Mouse (Mus musculus): ENCODE measurements around the gene Nploc4. TPM values are rescaled to one million over a fixed set of nuclear protein-coding genes. Genes with fewer than 3 reads are reported as not detected.
"Not testable (repeated sequence)": the region's sequence is repeated elsewhere in the genome, so short reads cannot be mapped to it uniquely, and the experiment has no call there.

The Nploc4 gene
- polyA plus RNA-seq, 1 experiment from 2014 or later = 51.4 TPM

GRCm38 (mm10) chr11:120354304-120355276, 82.9 kb downstream of the Nploc4 start:
- Histone ChIP-seq H3K36me3 (ENCODE audit: insufficient read depth) (0 out of 2 replicates have a peak, but pooled peaks cover 5% of the 10 kb centered on the region), H3K9ac (no peak overlapping the region; the same call in 1 of the 2 replicates), H3K27ac (ENCODE audit: low read depth) (peak overlapping the region; percentile 37; the same call in 1 of the 2 replicates), H3K4me3 (ENCODE audit: low read depth, low read length) (no peak overlapping the region), H3K27me3 (ENCODE audit: insufficient read depth, low read length) (no peaks in the 10 kb centered on the region; the same call in 1 of the 2 replicates), H3K4me2 (no peak overlapping the region; the same call in 1 of the 2 replicates), H3K9me3 (ENCODE audit: low read depth, low read length) (no peaks in the 10 kb centered on the region), H3K4me1 (ENCODE audit: insufficient read depth) (peaks cover 37% of the 10 kb centered on the region)
- TF ChIP-seq CTCF (IDR thresholded peaks at IDR 0.05; ENCODE audit: low read depth) = no peak
- DNase-seq (no peak), ATAC-seq (ENCODE audit: insufficient read depth) (no peak)
- 84% methylated on average over 17 of the region's 17 CpGs for WGBS

- Histone ChIP-seq H3K27ac (ENCODE audit: low read depth) (peak overlapping the region; percentile 87), H3K36me3 (ENCODE audit: insufficient read depth) (0 out of 2 replicates have a peak, but pooled peaks cover 5% of the 10 kb centered on the region), H3K4me1 (ENCODE audit: insufficient read depth) (peaks cover 36% of the 10 kb centered on the region), H3K27me3 (ENCODE audit: insufficient read depth, low read length) (no peaks in the 10 kb centered on the region; the same call in 1 of the 2 replicates), H3K4me3 (ENCODE audit: low read depth, low read length) (0 out of 2 replicates have a peak overlapping the region, but pooled peaks have one; percentile 3), H3K9me3 (ENCODE audit: low read depth, low read length) (no peaks in the 10 kb centered on the region), H3K9ac (peak overlapping the region; percentile 20; the same call in 1 of the 2 replicates), H3K4me2 (peak overlapping the region; percentile 42)
- peak; percentile 89 for TF ChIP-seq CTCF (IDR thresholded peaks at IDR 0.05; ENCODE audit: low read depth)
- peak; percentile 77 for DNase-seq
- no peak for ATAC-seq (ENCODE audit: insufficient read depth)
- 26% methylated on average over 26 of the region's 26 CpGs for WGBS
Observed at GRCm38 (mm10) chr11:120353500-120354303, 83.8 kb downstream of the Nploc4 start.

- Histone ChIP-seq H3K9me3 (ENCODE audit: low read depth, low read length) (no peaks in the 10 kb centered on the region), H3K27ac (ENCODE audit: low read depth) (peak overlapping the region; percentile 87), H3K9ac (peak overlapping the region; percentile 30; the same call in 1 of the 2 replicates), H3K4me3 (ENCODE audit: low read depth, low read length) (no peak overlapping the region), H3K4me1 (ENCODE audit: insufficient read depth) (peaks cover 26% of the 10 kb centered on the region), H3K27me3 (ENCODE audit: insufficient read depth, low read length) (no peaks in the 10 kb centered on the region; the same call in 1 of the 2 replicates), H3K4me2 (no peak overlapping the region), H3K36me3 (ENCODE audit: insufficient read depth) (peaks cover 5% of the 10 kb centered on the region; the same call in 1 of the 2 replicates)
- peak; percentile 83 for DNase-seq
- no peak for ATAC-seq (ENCODE audit: insufficient read depth)
- WGBS = 42% methylated on average over 13 of the region's 13 CpGs
- TF ChIP-seq CTCF (IDR thresholded peaks at IDR 0.05; ENCODE audit: low read depth) = no peak
Observed at GRCm38 (mm10) chr11:120352571-120353290, 84.8 kb downstream of the Nploc4 start.

- not testable (repeated sequence) for H3K4me3 ChIP-seq (ENCODE audit: low read depth, low read length); H3K9me3 ChIP-seq (ENCODE audit: low read depth, low read length); H3K4me2 ChIP-seq; H3K27me3 ChIP-seq (ENCODE audit: insufficient read depth, low read length); DNase-seq; ATAC-seq (ENCODE audit: insufficient read depth); H3K9ac ChIP-seq
- H3K27ac ChIP-seq (ENCODE audit: low read depth) = peak overlapping the region; percentile 100
- H3K36me3 ChIP-seq (ENCODE audit: insufficient read depth) = peaks cover 13% of the 10 kb centered on the region
- H3K4me1 ChIP-seq (ENCODE audit: insufficient read depth) = peaks cover 20% of the 10 kb centered on the region
- 78% methylated on average over 5 of the region's 5 CpGs for WGBS
Observed at GRCm38 (mm10) chr11:120352093-120352350, 85.5 kb downstream of the Nploc4 start.

GRCm38 (mm10) chr11:120351250-120352092, 86.0 kb downstream of the Nploc4 start:
- TF ChIP-seq CTCF (IDR thresholded peaks at IDR 0.05; ENCODE audit: low read depth) = no peak
- Histone ChIP-seq H3K9ac (peak overlapping the region; percentile 100), H3K4me3 (ENCODE audit: low read depth, low read length) (peak overlapping the region; percentile 100; the same call in 1 of the 2 replicates), H3K9me3 (ENCODE audit: low read depth, low read length) (no peaks in the 10 kb centered on the region), H3K27me3 (ENCODE audit: insufficient read depth, low read length) (no peaks in the 10 kb centered on the region; the same call in 1 of the 2 replicates), H3K4me1 (ENCODE audit: insufficient read depth) (peaks cover 20% of the 10 kb centered on the region), H3K27ac (ENCODE audit: low read depth) (peak overlapping the region; percentile 100), H3K4me2 (peak overlapping the region; percentile 95), H3K36me3 (ENCODE audit: insufficient read depth) (peaks cover 16% of the 10 kb centered on the region)
- 79% methylated on average over 10 of the region's 10 CpGs for WGBS
- DNase-seq (no peak), ATAC-seq (ENCODE audit: insufficient read depth) (no peak)

GRCm38 (mm10) chr11:120350711-120351110, 86.8 kb downstream of the Nploc4 start:
- 13% methylated on average over 11 of the region's 11 CpGs for WGBS
- Histone ChIP-seq H3K27ac (ENCODE audit: low read depth) (peak overlapping the region; percentile 100), H3K4me3 (ENCODE audit: low read depth, low read length) (peak overlapping the region; percentile 100), H3K27me3 (ENCODE audit: insufficient read depth, low read length) (no peaks in the 10 kb centered on the region; the same call in 1 of the 2 replicates), H3K4me1 (ENCODE audit: insufficient read depth) (peaks cover 20% of the 10 kb centered on the region), H3K4me2 (peak overlapping the region; percentile 95), H3K9me3 (ENCODE audit: low read depth, low read length) (no peaks in the 10 kb centered on the region), H3K9ac (peak overlapping the region; percentile 100), H3K36me3 (ENCODE audit: insufficient read depth) (peaks cover 19% of the 10 kb centered on the region)
- ATAC-seq (ENCODE audit: insufficient read depth) (no peak), DNase-seq (peak; percentile 62)
- no peak for TF ChIP-seq CTCF (IDR thresholded peaks at IDR 0.05; ENCODE audit: low read depth)
